Mouse (Mus musculus): Measurements from ENCODE around the gene Sbk3.
A peak's percentile ranks its signal among the peaks of the same experiment; 100 is the strongest.
"Not testable (repeated sequence)": the region's sequence is repeated elsewhere in the genome, so short reads cannot be mapped to it uniquely, and the experiment has no call there.

Sbk3 gene

GRCm38 (mm10) chr7:4971068-4971467 is at the start of gene Sbk3:
TSS of gene Sbk3 (minus strand) at chr7:4971168.
- DNase-seq (ENCODE audit: low spot score) = no peak

DNA sequence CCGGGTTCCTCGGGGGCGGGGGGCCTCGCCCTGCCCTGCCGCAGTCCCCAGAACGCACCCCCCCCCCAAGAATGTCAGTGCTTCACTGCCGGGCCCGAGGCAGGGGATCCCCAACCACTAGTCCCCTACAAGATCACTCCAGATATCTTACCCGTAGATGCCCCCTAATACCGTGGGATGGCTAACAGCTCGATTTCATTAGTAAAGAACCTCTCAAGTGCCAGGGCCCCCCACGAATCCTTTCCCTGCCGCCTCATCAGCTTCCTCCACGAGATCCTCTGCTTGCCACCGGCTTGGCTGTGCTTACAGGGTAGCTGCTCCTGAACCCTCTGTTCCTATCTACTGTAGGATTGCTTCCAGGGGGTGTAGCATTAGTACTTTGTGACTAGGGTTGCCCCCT is 49.7 kb upstream of the Sbk3 start:
- DNase-seq (ENCODE audit: low spot score) = no peak

- DNase-seq (ENCODE audit: low spot score) = peak; percentile 96
These were observed 49.2 kb upstream of the Sbk3 start, which contains the start of the genes Zfp865 and Ccdc106 for GRCm38 (mm10) chr7:5020000-5020681. TSS of gene Zfp865 (plus strand) at chr7:5020376. TSS of gene Ccdc106 (plus strand) at chr7:5020553.

- DNase-seq (ENCODE audit: low spot score) = not testable (repeated sequence)
These were observed 48.6 kb upstream of the Sbk3 start for GRCm38 (mm10) chr7:5019576-5019975.

DNA sequence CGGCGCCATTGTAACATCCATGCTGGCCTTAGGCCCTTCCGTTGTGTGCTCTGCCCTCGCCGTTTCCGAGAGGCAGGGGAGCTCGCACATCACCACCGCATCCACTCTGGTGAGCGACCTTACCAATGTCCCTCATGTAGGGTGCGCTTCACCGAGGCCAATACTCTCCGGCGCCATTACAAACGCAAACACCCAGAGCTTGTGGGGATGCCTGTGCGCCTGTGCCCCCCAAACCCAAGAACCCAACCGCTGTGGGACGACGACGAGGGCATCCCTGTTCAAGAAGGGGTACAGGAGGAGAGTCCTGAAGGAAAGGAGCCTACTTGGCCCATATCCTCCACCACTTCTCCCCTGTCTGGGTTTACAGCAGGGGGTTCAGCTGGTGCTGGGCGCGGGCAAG is 47.0 kb upstream of the Sbk3 start:
- no peak for DNase-seq (ENCODE audit: low spot score)

- no peak for DNase-seq (ENCODE audit: low spot score)
These were observed 46.4 kb upstream of the Sbk3 start for GRCm38 (mm10) chr7:5017352-5017751.

DNA sequence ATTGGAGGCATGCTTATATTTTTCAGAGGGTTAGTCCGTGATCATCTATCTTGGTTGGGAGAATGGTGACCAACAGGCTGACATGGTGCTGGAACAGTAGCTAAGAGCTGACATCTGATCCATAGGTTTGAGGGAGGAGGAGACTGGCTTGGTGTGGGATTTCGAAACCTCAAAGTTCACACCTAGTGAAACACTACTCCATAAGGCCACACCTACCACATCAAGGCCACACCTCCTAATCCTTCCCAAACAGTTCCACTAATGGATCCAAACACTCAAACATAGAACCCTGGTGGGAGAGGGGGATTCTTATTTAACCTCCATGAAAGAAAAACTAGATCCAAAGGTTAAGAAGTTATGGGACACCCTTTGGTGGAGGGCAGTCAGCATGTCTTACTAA is 46.0 kb upstream of the Sbk3 start:
- no peak for DNase-seq (ENCODE audit: low spot score)

DNA sequence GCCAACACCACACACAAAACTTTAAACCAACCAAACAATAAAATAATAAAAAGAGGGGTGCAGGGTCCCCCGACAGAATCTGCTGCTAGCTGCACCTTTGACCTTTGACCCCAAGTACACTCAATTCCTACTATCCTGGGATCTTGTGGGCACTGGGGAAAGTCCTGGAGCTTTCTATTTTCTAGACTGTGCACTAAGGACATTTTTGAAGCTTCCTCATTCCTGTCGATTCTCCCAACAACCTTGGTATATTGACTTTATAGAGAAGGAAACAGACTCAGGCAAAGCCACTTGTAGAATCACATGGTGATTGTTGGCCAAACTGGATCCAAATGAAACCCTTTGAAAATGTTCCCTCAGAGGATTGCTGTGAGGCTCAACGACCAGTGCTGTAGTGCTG is 45.1 kb upstream of the Sbk3 start:
- DNase-seq (ENCODE audit: low spot score) = no peak

DNA sequence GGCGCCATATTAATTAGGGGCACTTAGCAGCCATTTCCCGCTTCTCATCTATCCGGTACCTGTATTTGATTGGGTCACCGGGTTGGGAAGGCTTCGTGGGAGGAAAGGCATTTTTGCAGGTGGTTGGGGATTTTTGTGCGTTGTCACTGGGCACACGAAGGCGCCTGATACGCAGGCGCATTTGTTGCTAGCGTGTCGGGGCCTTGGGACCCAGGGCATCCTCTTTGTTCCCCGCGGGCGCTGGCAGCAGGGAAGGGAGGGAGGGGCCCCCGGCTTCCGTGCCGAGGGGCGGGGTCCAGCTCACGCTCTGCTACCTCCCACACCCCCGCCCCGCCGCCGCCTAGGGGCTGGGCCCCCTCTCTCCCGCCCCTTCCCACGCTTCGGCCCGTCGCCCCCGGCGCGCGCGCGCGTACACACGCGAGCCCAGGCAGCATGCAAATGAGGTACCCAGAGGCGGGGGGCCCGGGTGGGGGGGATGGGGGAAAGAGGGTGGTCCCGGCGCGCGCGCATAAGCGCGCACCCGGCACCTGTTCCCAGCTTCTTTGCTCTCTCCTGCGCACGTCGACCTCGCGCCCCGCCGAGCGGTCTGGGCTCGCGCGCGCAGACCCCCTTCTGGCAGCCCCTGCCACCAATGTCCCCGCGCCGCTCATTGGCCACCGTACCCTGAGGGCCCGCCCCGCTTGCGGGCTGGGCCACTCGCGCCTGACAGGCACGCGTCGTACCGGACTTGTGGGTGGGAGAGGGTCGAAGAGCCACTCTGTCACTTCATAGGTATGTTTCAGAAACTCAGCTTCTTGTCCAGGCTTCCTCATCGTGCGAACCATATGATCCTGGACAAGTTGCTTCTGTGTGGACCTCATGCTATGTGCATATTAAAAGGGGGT is 44.4 kb upstream of the Sbk3 start, which contains the start of gene Gm44973:
Gene Gm44973 (plus strand): TSS at position 379 of the 884 bp plus-strand sequence.
- DNase-seq (ENCODE audit: low spot score) = peak; percentile 86

- DNase-seq (ENCODE audit: low spot score) = peak; percentile 97
These were observed 43.5 kb upstream of the Sbk3 start, which contains the start of the genes Zfp524 and Fiz1 for GRCm38 (mm10) chr7:5014251-5015117. TSS of gene Zfp524 (plus strand) at chr7:5014415. TSS of gene Fiz1 (minus strand) at chr7:5014697.

DNA sequence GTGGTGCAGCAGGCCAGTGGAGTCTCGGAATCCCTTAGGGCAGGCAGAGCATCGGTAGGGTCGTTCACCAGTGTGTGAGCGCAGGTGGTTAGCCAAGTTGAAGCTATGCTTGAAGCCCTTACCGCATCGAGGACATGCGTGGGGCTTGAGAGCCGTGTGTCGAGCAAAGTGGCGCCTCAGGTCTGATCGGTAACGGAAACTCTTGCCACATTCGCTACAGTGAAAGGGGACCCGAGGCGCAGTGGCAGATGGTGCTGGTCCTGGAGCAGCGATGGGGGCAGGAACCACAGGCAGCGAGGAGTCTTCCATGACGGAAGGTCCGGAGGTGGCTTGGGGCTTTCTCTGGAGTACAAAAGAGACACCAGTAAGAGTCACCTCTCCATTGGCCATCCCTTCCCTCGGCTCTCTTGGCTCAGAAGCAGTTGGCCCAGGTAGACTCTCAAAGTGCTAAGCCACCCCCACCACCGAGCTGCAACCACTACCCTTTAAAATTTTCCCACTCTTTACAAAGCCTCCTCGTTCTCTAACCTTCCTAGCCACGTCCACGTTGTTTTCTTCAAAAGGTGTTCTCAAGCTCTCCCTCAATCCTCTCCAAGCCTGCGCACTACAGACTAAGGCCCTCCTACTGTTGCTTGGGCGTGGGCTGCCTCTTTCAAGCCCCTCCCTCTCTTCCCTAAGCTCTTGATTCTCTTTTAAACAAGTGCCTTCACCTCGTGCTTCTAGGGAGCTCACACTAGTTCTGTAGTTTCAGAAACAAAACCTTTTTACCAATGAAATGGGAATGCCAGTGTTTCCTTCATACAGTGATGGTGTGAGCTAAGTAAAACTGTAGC is 41.9 kb upstream of the Sbk3 start:
- DNase-seq (ENCODE audit: low spot score) = no peak

DNA sequence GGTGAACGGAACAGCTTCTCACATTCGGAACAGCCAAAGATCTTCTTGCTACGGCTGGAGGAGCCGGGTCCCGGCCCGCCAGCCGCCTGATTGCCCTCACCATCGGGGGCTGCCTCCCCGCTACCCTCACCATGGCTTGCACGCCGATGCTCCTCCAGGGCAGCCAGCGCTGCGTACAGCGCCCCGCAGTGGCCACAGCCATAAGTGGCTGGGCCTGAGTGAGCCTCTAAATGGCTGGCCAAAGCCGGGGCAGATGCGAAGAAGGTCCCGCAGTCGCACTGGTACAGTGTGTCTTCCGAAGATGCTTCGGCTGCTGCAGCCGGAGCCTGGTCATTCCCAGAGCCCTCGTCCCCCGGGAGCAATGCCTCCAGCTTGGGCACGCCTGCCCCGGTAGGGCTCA is 37.3 kb upstream of the Sbk3 start:
- no peak for DNase-seq (ENCODE audit: low spot score)

DNA sequence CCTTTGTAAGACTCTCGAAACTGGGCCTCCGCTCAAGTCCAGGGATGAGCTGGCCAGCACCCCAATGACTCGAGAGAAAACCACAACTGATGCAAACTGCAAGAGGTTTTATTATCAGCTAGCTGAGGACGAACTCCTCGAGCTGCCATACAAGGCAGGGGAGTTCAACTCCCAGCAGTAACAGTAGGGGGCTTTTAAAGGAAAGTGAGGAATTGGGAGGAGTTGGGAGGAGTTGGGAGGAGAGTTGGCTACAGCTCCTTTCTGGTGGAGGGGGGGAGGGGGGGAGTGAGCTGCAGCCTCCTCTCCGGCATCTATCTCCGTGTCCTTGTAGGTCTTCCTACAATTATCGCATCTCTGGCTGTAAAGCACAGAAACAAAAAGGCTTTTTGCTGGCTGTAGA is 31.9 kb upstream of the Sbk3 start:
- DNase-seq (ENCODE audit: low spot score) = not testable (repeated sequence)

GRCm38 (mm10) chr7:4999876-5000275 is 28.9 kb upstream of the Sbk3 start:
- DNase-seq (ENCODE audit: low spot score) = no peak

DNA sequence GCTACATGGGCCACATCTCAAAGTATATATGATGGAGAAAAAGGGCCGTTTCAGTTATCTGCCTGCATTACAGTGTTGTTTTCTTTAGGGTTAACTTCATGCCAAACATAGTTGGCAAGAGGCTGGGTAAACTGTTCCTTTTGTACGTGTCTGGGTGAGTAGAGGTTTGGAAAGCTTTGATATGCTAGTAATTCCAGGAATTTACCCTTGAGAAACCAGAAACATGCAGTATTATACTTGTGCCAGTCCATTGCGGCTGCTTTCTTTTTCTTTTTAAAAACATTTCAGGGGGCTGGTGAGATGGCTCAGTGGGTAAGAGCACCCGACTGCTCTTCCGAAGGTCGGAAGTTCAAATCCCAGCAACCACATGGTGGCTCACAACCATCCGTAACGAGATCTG is 26.0 kb upstream of the Sbk3 start:
- DNase-seq (ENCODE audit: low spot score) = no peak

- peak; percentile 97 for DNase-seq (ENCODE audit: low spot score)
These were observed 25.3 kb upstream of the Sbk3 start, which contains the start of gene Zfp579 for GRCm38 (mm10) chr7:4996003-4996895. TSS of gene Zfp579 (minus strand) at chr7:4996158.

DNA sequence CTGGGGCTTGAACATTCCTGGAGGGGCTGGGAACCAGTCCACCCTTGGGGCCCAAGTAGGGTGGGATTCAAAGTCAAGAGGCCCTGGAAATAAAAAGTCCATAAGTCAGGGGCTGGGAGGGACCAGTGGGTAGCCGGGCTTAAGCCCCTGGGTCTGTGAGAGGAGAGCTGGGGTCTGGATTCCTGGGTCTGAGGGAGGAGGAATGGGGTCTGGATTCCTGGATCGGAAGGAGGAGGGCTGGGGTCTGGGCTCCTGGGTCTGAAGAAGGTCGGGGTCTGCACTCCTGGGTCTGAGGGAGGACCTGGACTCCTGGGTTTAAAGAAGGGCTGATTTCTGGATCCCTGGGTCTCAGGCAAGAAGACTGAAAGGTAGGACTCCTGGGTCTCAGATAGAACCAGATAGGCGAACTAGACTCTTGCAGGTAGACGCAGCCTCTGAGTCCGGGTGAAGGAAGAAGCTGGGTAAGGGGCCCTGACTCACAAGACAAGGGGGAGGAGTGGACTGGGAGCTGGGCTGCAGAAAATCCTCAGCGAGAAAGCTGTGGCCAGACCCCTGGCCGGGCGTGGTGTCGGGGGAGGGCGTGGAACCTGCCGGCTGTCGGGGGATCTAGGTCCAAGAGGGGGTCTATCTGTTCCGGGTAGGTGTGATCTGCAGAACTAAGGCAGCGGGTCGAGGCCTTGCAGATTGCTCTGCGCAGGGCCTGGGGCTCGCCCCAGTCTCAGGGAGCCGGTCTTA is 24.5 kb upstream of the Sbk3 start:
- no peak for DNase-seq (ENCODE audit: low spot score)

DNA sequence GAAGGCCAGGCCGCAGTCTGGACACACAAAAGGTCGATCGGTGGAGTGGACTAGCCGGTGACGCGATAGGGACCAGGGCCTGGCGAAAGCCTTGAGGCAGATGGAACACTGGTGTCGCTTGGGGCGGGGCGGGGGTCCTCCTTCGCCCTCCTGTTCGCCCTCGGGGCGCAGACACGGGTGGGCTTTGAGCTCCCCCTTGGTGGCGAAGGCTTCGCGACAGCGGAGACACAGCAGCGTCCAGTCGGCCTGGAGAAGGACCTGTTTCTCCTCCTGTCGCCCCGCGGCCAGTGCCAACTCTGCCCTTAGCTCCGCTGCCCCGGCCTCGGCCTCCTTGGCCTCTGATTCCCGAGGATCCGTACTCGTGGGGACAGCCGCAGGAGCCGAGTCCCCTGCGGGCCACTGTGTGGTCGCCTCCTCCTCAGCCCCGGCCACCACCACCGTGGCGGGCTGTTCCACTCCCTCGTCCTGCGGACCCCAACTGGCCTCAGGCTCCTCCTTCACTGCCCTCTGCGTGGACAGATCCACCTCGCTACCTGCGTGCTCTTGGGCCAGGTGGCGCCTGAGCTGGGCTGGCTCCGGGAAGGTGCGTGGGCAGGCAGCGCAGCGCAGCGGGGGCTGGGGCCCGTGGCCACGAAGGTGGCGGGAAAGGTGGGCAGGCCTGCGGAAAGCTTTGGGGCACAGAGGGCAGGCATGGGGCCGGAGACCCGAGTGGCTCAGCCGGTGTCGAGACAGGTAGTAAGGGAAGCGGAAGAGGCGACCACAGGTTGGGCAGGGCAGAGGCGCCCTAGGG is 23.2 kb upstream of the Sbk3 start:
- DNase-seq (ENCODE audit: low spot score) = no peak
